Mouse (Mus musculus) c-Kit-positive CD71-positive TER-119-positive erythroid progenitor cells, embryonic 14.5 days (primary cell): ENCODE measurements around the gene Atp1a2.

Experiments
- DNase-seq: peaks from one replicate; pipeline ENCODE4 v3.0.0-alpha.2; 2013; ENCODE audit warnings: low spot score

Atp1a2 gene

GRCm38 (mm10) chr1:172304443-172304842 lies 6.6 kb upstream of the Atp1a2 start:
- DNase-seq: no peak

GRCm38 (mm10) chr1:172302851-172303250 lies 5.0 kb upstream of the Atp1a2 start:
- no peak for DNase-seq

GRCm38 (mm10) chr1:172302311-172302710 lies 4.4 kb upstream of the Atp1a2 start:
- no peak for DNase-seq

- no peak for DNase-seq
Measured at GRCm38 (mm10) chr1:172301180-172301579, 3.3 kb upstream of the Atp1a2 start.

GRCm38 (mm10) chr1:172300247-172300646 lies 2.4 kb upstream of the Atp1a2 start:
- no peak for DNase-seq

- no peak for DNase-seq
Measured at GRCm38 (mm10) chr1:172299528-172299927, 1.7 kb upstream of the Atp1a2 start.

GRCm38 (mm10) chr1:172296816-172297510 lies 901 bp downstream of the Atp1a2 start:
- no peak for DNase-seq

GRCm38 (mm10) chr1:172295751-172296197 lies 2.1 kb downstream of the Atp1a2 start:
- DNase-seq: no peak

- DNase-seq: no peak
Measured at GRCm38 (mm10) chr1:172293449-172293848, 4.4 kb downstream of the Atp1a2 start.

GRCm38 (mm10) chr1:172292880-172293279 lies 5.0 kb downstream of the Atp1a2 start:
- DNase-seq: no peak

- no peak for DNase-seq
Measured at GRCm38 (mm10) chr1:172289617-172289946, 8.3 kb downstream of the Atp1a2 start.

GRCm38 (mm10) chr1:172288900-172289616 lies 8.8 kb downstream of the Atp1a2 start:
- DNase-seq: no peak

GRCm38 (mm10) chr1:172286740-172287139 lies 11.1 kb downstream of the Atp1a2 start:
- DNase-seq: no peak

GRCm38 (mm10) chr1:172284221-172284620 lies 13.6 kb downstream of the Atp1a2 start:
- no peak for DNase-seq

- no peak for DNase-seq
Measured at GRCm38 (mm10) chr1:172283073-172283472, 14.8 kb downstream of the Atp1a2 start.

GRCm38 (mm10) chr1:172281522-172282254 lies 16.2 kb downstream of the Atp1a2 start:
- DNase-seq: no peak

GRCm38 (mm10) chr1:172279768-172280509 lies 17.9 kb downstream of the Atp1a2 start:
- DNase-seq: no peak

- no peak for DNase-seq
Measured at GRCm38 (mm10) chr1:172278328-172278727, 19.5 kb downstream of the Atp1a2 start.

- no peak for DNase-seq
Measured at GRCm38 (mm10) chr1:172277172-172277571, 20.7 kb downstream of the Atp1a2 start.

- no peak for DNase-seq
Measured at GRCm38 (mm10) chr1:172274547-172274946, 23.3 kb downstream of the Atp1a2 start.

GRCm38 (mm10) chr1:172274116-172274515 lies 23.7 kb downstream of the Atp1a2 start:
- DNase-seq: no peak

- no peak for DNase-seq
Measured at GRCm38 (mm10) chr1:172273386-172273785, 24.5 kb downstream of the Atp1a2 start.
